Mouse (Mus musculus) brain, embryonic 14.5 days (tissue): ENCODE measurements at regions not wholly inside any gene's neighbourhood (a gene's known extent, or its start where the extent isn't known, plus 50 kb on each side); places are given as distances from the start of the nearest gene placed in this dataset.

Experiments
- CTCF ChIP-seq: fragments of 200-500 bp; IDR thresholded peaks from 2 replicates; pipeline ENCODE4 v1.5.1; 2012; ENCODE audit warnings: inconsistent platforms, mild to moderate bottlenecking, moderate library complexity, borderline replicate concordance; ENCODE audit not compliant: insufficient read depth, insufficient read length; ENCODE audit errors: extremely low read depth
- POLR2A ChIP-seq: fragments of 200-500 bp; IDR thresholded peaks from 2 replicates; pipeline ENCODE4 v1.6.1; 2012; ENCODE audit warnings: mild to moderate bottlenecking, inconsistent platforms, borderline replicate concordance; ENCODE audit not compliant: poor library complexity, insufficient read depth, insufficient read length, severe bottlenecking; ENCODE audit errors: extremely low read depth

DNA sequence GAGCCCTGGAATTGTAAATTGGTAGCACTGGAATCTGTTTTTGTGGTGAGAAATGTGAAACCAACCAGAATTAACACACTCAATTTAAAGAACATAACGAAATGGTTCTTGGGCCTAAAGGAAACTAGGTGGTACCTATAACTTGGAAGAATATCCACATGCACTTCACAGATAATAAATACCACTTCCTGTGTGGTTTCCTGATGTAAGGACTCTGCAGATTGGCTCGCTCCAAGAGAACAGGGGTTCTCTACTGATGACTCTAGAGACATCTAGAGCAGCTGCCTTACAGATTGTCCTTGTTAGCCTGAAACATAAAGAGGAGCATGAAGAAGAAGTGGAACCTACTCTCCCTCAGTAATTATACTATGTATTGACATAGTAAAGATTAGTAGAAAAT is 238.4 kb upstream of the Gm11042 start:
- TF ChIP-seq CTCF, result no peak
- TF ChIP-seq POLR2A, result no peak
